Mouse (Mus musculus) MEL (cell line): ENCODE data around the gene Zfp963. TPM values are rescaled to one million over a fixed set of nuclear protein-coding genes. Genes with fewer than 3 reads are reported as not detected.

ENCODE experiments used
- DNase-seq: peaks from one replicate; pipeline ENCODE4 v3.0.0; 2011; ENCODE audit warnings: low read depth, low spot score
- H3K27ac ChIP-seq: 2 replicates; pipeline ENCODE4 v1.5.1; 2012; ENCODE audit warnings: low read depth, mild to moderate bottlenecking, control low read depth, low read length, moderate library complexity; ENCODE audit not compliant: control insufficient read depth
- H3K27me3 ChIP-seq, 2 experiments: fragments of 150-350 bp in 1 of 2; sonication (generic) in 1 of 2; 2 replicates each; pipeline ENCODE4 v1.6.1; 2012; ENCODE audit warnings: low read length in 2 of 2, mild to moderate bottlenecking in 2 of 2, improper control_type of control experiment in 1 of 2, moderate library complexity in 1 of 2; ENCODE audit not compliant: insufficient read depth in 2 of 2, control insufficient read depth in 1 of 2
- H3K36me3 ChIP-seq, 2 experiments: 2 replicates each; pipeline ENCODE4 v1.6.1; 2012 to 2014; ENCODE audit warnings: low read length in 2 of 2, improper control_type of control experiment in 1 of 2, inconsistent platforms in 1 of 2, mild to moderate bottlenecking in 1 of 2; ENCODE audit not compliant: insufficient read depth in 2 of 2, control insufficient read depth in 1 of 2
- H3K4me1 ChIP-seq, 2 experiments: fragments of 150-350 bp in 1 of 2; sonication (generic) in 1 of 2; 2 replicates each; pipeline ENCODE4 v1.6.1; 2012; ENCODE audit warnings: low read length in 2 of 2, improper control_type of control experiment in 1 of 2, mild to moderate bottlenecking in 1 of 2; ENCODE audit not compliant: insufficient read depth in 2 of 2, control insufficient read depth in 1 of 2
- H3K4me3 ChIP-seq, 2 experiments: fragments of 150-350 bp in 1 of 2; sonication (generic) in 1 of 2; 2 replicates each; pipeline ENCODE4 v1.5.1; 2012; ENCODE audit warnings: low read depth in 2 of 2, low read length in 2 of 2, mild to moderate bottlenecking in 2 of 2, moderate library complexity in 2 of 2, control low read depth in 1 of 2, improper control_type of control experiment in 1 of 2; ENCODE audit not compliant: control insufficient read depth in 1 of 2, insufficient read depth in 1 of 2
- H3K79me2 ChIP-seq: 2 replicates; pipeline ENCODE4 v1.6.1; 2012; ENCODE audit warnings: mild to moderate bottlenecking, low read length, moderate library complexity; ENCODE audit not compliant: control insufficient read depth, poor library complexity, insufficient read depth
- H3K9ac ChIP-seq: 2 replicates; pipeline ENCODE4 v1.6.1; 2012; ENCODE audit warnings: low read depth, mild to moderate bottlenecking, control low read depth, low read length, moderate library complexity; ENCODE audit not compliant: control insufficient read depth, poor library complexity, severe bottlenecking
- H3K9me3 ChIP-seq: fragments of 150-350 bp; sonication (generic); replicated peaks from 2 replicates; pipeline ENCODE4 v1.6.1; 2012; ENCODE audit warnings: mild to moderate bottlenecking, low read length, improper control_type of control experiment, moderate library complexity; ENCODE audit not compliant: insufficient read depth
- BHLHE40 ChIP-seq: IDR thresholded peaks from 2 replicates; pipeline ENCODE4 v1.6.1; 2012; ENCODE audit warnings: low read depth, mild to moderate bottlenecking, inconsistent platforms, low read length, improper control_type of control experiment, borderline replicate concordance
- CHD1 ChIP-seq: IDR thresholded peaks from 2 replicates; pipeline ENCODE4 v1.6.1; 2012; ENCODE audit warnings: low read depth, mild to moderate bottlenecking, inconsistent platforms, low read length, improper control_type of control experiment
- CTCF ChIP-seq, 3 experiments: IDR thresholded peaks in 2 of 3; conservative IDR thresholded peaks in 1 of 3; 2 replicates each; pipeline ENCODE4 v1.5.1; 2011 to 2012; ENCODE audit warnings: low read length in 3 of 3, low read depth in 2 of 3, mild to moderate bottlenecking in 2 of 3, improper control_type of control experiment in 1 of 3, inconsistent platforms in 1 of 3, mixed read lengths in 1 of 3, moderate library complexity in 1 of 3; ENCODE audit not compliant: control insufficient read depth in 1 of 3, insufficient read depth in 1 of 3, poor library complexity in 1 of 3, severe bottlenecking in 1 of 3
- EP300 ChIP-seq, 2 experiments: IDR thresholded peaks; 2 replicates each; pipeline ENCODE4 v1.6.1; 2011; ENCODE audit warnings: improper control_type of control experiment in 2 of 2, low read length in 2 of 2, low read depth in 1 of 2, mild to moderate bottlenecking in 1 of 2
- ETS1 ChIP-seq: IDR thresholded peaks from 2 replicates; pipeline ENCODE4 v1.6.1; 2012; ENCODE audit warnings: low read depth, mild to moderate bottlenecking, inconsistent platforms, low read length, improper control_type of control experiment, moderate library complexity
- MAX ChIP-seq: IDR thresholded peaks from 2 replicates; pipeline ENCODE4 v1.6.1; 2011; ENCODE audit warnings: low read length, improper control_type of control experiment
- MAZ ChIP-seq: IDR thresholded peaks from 2 replicates; pipeline ENCODE4 v1.6.1; 2012; ENCODE audit warnings: low read depth, mild to moderate bottlenecking, inconsistent platforms, low read length, improper control_type of control experiment
- MYC ChIP-seq: IDR thresholded peaks from 2 replicates; pipeline ENCODE4 v1.6.1; 2011; ENCODE audit warnings: low read depth, mild to moderate bottlenecking, low read length, improper control_type of control experiment, moderate library complexity
- NELFE ChIP-seq: IDR thresholded peaks from 2 replicates; pipeline ENCODE4 v1.6.1; 2011; ENCODE audit warnings: low read depth, low read length, improper control_type of control experiment
- NRF1 ChIP-seq: IDR thresholded peaks from 2 replicates; pipeline ENCODE4 v1.6.1; 2014; ENCODE audit warnings: low read depth, mild to moderate bottlenecking, inconsistent platforms, low read length, improper control_type of control experiment, moderate library complexity; ENCODE audit not compliant: poor library complexity, insufficient read depth, severe bottlenecking
- POLR2A ChIP-seq, 2 experiments: IDR thresholded peaks; 2 replicates each; pipeline ENCODE4 v1.6.1; 2011 to 2012; ENCODE audit warnings: low read length in 2 of 2, mild to moderate bottlenecking in 2 of 2, control low read depth in 1 of 2, improper control_type of control experiment in 1 of 2, low read depth in 1 of 2, moderate library complexity in 1 of 2; ENCODE audit not compliant: control insufficient read depth in 1 of 2, insufficient read depth in 1 of 2, poor library complexity in 1 of 2
- RCOR1 ChIP-seq: IDR thresholded peaks from 2 replicates; pipeline ENCODE4 v1.6.1; 2012; ENCODE audit warnings: low read depth, mild to moderate bottlenecking, inconsistent platforms, low read length, improper control_type of control experiment
- UBTF ChIP-seq: IDR thresholded peaks from 2 replicates; pipeline ENCODE4 v1.6.1; 2012; ENCODE audit warnings: low read depth, mild to moderate bottlenecking, inconsistent platforms, low read length, improper control_type of control experiment, moderate library complexity, borderline replicate concordance; ENCODE audit not compliant: insufficient read depth
- USF2 ChIP-seq, 2 experiments: IDR thresholded peaks; 2 replicates each; pipeline ENCODE4 v1.6.1; 2011 to 2012; ENCODE audit warnings: improper control_type of control experiment in 2 of 2, low read length in 2 of 2, borderline replicate concordance in 1 of 2, inconsistent platforms in 1 of 2, low read depth in 1 of 2, mild to moderate bottlenecking in 1 of 2; ENCODE audit not compliant: insufficient read depth in 1 of 2
- ZC3H11A ChIP-seq: IDR thresholded peaks from 2 replicates; pipeline ENCODE4 v1.6.1; 2012; ENCODE audit warnings: low read depth, mild to moderate bottlenecking, inconsistent platforms, low read length, improper control_type of control experiment
- ZKSCAN1 ChIP-seq: IDR thresholded peaks from 2 replicates; pipeline ENCODE4 v1.6.1; 2012; ENCODE audit warnings: low read depth, mild to moderate bottlenecking, inconsistent platforms, low read length, improper control_type of control experiment, moderate library complexity
- ZMIZ1 ChIP-seq: IDR thresholded peaks from 2 replicates; pipeline ENCODE4 v1.6.1; 2012; ENCODE audit warnings: low read depth, mild to moderate bottlenecking, inconsistent platforms, low read length, improper control_type of control experiment, moderate library complexity
- ZNF384 ChIP-seq: IDR thresholded peaks from 2 replicates; pipeline ENCODE4 v1.6.1; 2012; ENCODE audit warnings: low read depth, mild to moderate bottlenecking, inconsistent platforms, low read length, improper control_type of control experiment
- polyA plus RNA-seq, 2 experiments: library from polyadenylated mRNA; stranded (reverse) in 1 of 2; unstranded in 1 of 2; fragments of >175 nt in 1 of 2; fragments of >200 nt in 1 of 2; gene quantifications; 2 replicates each; pipeline versions ENCODE4 v1.2.1 to v1.2.4; 2012; ENCODE audit warnings: low replicate concordance in 2 of 2, low read depth in 1 of 2; ENCODE audit not compliant: insufficient read length in 2 of 2, insufficient read depth in 1 of 2, missing spikeins in 1 of 2
- total RNA-seq: library from RNA; depleted of rRNA; stranded (reverse); fragments of 300-350 nt; gene quantifications from 2 replicates; pipeline ENCODE4 v1.2.3, GENCODE M21; 2012

The Zfp963 gene
- total and polyA plus RNA-seq, 3 experiments, result 0.65 to 0.95 TPM; not detected in 1

DNA sequence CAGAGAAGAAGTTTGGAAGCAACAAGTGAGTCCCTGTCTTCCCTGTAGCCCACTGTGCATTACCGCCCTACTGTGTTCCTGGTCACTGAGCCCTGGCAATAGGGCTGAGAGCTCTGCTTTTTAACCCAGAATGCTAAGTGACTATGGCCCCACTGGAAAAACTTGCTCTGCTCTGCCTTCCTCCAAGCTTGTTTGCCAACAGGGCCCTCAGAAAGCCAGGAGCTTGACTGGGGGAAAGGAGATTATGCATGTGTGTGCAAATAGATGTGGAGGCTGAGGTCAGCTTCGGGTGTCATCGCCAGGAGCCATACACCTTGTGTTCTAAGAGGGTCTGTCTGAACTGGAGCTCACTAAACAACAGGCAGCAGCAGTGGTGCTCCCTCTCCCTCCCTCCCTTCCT is 44.3 kb upstream of the Zfp963 start:
- Histone ChIP-seq H3K9me3 (no peaks in the 10 kb centered on the region), H3K27me3 (no peaks in the 10 kb centered on the region), H3K4me3 (no peak overlapping the region), H3K79me2 (peaks cover 31% of the 10 kb centered on the region), H3K9ac (no peak overlapping the region), H3K4me1 (peaks cover 4 to 14% of the 10 kb centered on the region in 2 experiments; a peak in 3 of 4 replicates), H3K36me3 (peaks cover 5 to 14% of the 10 kb centered on the region in 2 experiments), H3K27ac (no peak overlapping the region)
- TF ChIP-seq UBTF (no peak), ZMIZ1 (no peak), CTCF (IDR thresholded peaks at IDR 0.05 in 2 of 3, conservative IDR thresholded peaks at IDR 0.05 in 1 of 3; ENCODE audit: control insufficient read depth in 1 of 3, insufficient read depth in 1 of 3, low read depth in 2 of 3, low read length in 3 of 3, poor library complexity in 1 of 3, severe bottlenecking in 1 of 3) (no peak), USF2 (IDR thresholded peaks at IDR 0.05; ENCODE audit: borderline replicate concordance in 1 of 2, insufficient read depth in 1 of 2, low read depth in 1 of 2, low read length in 2 of 2) (no peak), ZKSCAN1 (no peak), ZNF384 (no peak), EP300 (IDR thresholded peaks at IDR 0.05; ENCODE audit: low read depth in 1 of 2, low read length in 2 of 2) (no peak), BHLHE40 (no peak), NELFE (no peak), MAZ (no peak)
- no peak for DNase-seq

DNA sequence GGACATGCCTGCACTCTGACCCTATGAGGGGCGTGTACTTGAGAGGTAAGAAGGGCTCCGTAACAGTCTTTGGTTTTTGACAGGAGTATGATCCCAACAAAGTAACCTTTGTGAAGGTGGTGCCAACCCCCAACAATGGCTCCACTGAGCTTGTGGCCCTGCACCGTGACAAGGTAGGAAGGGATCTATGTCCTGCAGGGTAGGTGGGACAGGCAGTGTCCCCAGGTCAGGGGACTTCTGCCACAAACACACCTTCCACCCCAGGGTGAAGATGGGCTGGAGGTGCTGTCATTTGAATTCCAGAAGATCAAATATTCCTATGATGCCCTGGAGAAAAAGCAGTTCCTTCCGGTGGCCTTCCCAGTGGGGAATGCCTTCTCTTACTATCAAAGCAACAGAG is 43.9 kb upstream of the Zfp963 start:
- no peaks in the 10 kb centered on the region for H3K27me3 ChIP-seq
- no peak for TF ChIP-seq MAX
- no peak for TF ChIP-seq MYC
- TF ChIP-seq ZC3H11A, result no peak
- TF ChIP-seq CHD1, result no peak
- TF ChIP-seq RCOR1, result no peak
- TF ChIP-seq NRF1, result no peak
- TF ChIP-seq POLR2A (IDR thresholded peaks at IDR 0.05; ENCODE audit: control insufficient read depth in 1 of 2, insufficient read depth in 1 of 2, low read depth in 1 of 2, low read length in 2 of 2, poor library complexity in 1 of 2), result no peak
- TF ChIP-seq ETS1, result no peak
- TF ChIP-seq EP300 (IDR thresholded peaks at IDR 0.05; ENCODE audit: low read depth in 1 of 2, low read length in 2 of 2), result no peak
- no peak for TF ChIP-seq MAZ
- H3K9me3 ChIP-seq, result no peaks in the 10 kb centered on the region
- DNase-seq, result no peak
- H3K9ac ChIP-seq, result no peak overlapping the region
- peaks cover 31% of the 10 kb centered on the region for H3K79me2 ChIP-seq
- no peak overlapping the region for H3K27ac ChIP-seq
- peaks cover 5 to 14% of the 10 kb centered on the region in 2 experiments for H3K36me3 ChIP-seq
- H3K4me3 ChIP-seq, result no peak overlapping the region
- peaks cover 4 to 15% of the 10 kb centered on the region in 2 experiments for H3K4me1 ChIP-seq
